Mouse (Mus musculus): Measurements from ENCODE around the gene Nup85. TPM values are rescaled to one million over a fixed set of nuclear protein-coding genes. Genes with fewer than 3 reads are reported as not detected.

The Nup85 gene
- polyA plus RNA-seq, 1 experiment from 2014 or later: 275 TPM

DNA sequence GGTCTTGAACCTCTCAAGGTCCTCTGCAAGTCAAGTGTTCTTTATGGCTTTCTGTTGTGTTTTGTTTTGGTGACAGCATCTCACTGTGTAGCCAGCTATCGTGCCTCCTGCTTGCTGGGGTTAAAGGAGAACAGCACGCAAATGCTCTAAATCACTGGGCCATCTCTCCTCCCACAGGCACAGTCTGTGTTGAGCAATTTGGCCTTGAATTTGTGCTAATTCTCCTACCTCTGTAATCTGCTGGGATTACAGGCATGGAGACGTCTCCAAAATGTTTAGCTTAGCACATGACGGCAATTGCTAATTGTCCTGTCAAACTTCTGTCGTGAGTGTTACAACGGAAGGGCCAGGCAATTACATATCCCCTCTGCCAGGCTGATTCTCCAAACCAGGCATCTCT lies 46.9 kb downstream of the Nup85 start:
- no peak overlapping the region for H3K27ac ChIP-seq
- peaks cover 21% of the 10 kb centered on the region for H3K4me1 ChIP-seq
- no peaks in the 10 kb centered on the region for H3K9me3 ChIP-seq (replicated peaks)
- 65% methylated on average over 6 of the region's 6 CpGs for WGBS
- H3K4me3 ChIP-seq: no peak overlapping the region
- no peaks in the 10 kb centered on the region for H3K27me3 ChIP-seq (ENCODE audit: low read depth, poor library complexity, severe bottlenecking)
- H3K36me3 ChIP-seq: peaks cover 55% of the 10 kb centered on the region
- DNase-seq (ENCODE audit: low spot score): no peak

- Histone ChIP-seq H3K27ac (peak overlapping the region; percentile 86), H3K27me3 (ENCODE audit: low read depth, poor library complexity, severe bottlenecking) (no peaks in the 10 kb centered on the region), H3K4me3 (peak overlapping the region; percentile 72), H3K4me1 (peaks cover 21% of the 10 kb centered on the region), H3K9me3 (replicated peaks) (no peaks in the 10 kb centered on the region), H3K36me3 (peaks cover 50% of the 10 kb centered on the region)
- 3% methylated on average over 13 of the region's 13 CpGs for WGBS
- no peak for DNase-seq (ENCODE audit: low spot score)
Measured at GRCm38 (mm10) chr11:115612059-115612409, 47.8 kb downstream of the Nup85 start.

DNA sequence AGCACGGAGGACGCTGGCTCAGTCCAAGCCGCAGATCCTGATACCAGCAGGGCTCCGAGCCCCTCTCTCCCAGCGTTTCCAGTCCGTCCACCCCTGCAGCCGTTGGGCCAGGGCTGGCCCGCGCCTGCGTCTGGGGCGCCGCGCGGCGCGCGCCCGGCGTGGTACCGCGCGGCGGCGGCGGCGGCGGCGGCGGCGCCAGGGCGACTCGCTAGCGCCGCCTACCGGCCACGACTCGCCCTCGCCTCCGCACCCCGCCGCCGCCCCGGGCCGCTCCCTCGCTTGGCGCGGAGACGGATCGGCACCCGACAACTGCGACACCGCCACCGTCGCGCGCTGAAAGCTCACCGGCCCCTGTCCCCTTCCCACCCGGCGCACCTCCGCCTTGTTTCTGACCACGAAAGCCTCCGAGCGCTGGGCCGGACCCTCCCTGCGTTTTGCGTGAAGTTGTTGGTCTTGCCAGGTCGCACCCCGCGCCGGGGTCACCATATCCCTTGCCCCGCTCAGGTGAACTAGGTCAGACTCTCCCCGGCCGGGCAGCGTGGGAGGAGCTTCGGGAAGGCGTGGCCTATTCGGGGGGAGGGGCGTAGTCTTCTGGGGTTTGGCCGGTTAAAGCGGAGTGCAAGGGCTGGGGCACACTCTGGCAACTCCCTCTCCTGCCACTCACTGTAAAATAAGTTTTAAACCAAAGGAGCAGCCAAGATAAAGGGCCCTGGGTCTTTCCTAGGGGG lies 48.3 kb downstream of the Nup85 start, which contains the start of gene Mif4gd:
Mif4gd (minus strand) TSS at position 560 of the 728 bp plus-strand sequence.
- under 1% methylated on average over 69 of the region's 80 CpGs for WGBS
- peak; percentile 91 for DNase-seq (ENCODE audit: low spot score)

DNA sequence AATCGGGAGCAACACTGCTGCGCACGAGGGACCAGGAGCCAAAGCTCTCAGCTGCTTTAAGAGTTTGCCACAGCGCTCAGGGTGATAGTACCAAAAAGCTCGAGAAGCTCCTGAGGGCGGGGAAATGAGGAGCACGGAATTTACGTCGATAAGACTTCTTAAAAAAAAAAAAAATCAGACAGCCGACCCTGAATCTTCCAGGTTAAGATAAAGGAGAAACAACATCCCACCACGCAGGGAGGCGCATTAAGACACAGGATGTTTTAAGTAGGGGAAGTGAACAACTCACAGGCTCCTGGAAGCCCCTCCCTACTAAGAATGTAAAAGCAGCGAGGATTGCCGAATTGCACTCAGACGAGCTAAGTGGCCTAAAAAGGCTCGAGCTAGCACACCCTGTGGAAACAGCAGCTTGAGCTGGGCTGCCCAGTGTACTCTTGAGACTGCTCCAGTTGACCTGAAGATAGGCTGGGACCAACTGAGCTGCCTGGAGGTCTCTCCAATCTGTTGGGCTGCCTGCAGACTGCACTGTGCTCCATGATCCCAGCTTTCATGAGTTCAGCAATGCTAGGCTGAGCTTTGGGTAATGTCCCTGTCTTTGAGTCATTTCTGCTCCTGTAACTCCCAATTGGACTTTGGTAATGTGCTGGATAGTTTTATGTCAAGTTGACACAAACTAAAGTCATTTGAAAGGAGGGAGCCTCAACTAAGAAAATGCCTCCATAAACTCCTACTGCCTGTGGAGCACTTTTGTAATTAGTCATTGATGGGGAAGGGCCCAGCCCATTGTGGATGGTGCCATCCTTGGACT lies 49.1 kb downstream of the Nup85 start:
- H3K4me1 ChIP-seq: peaks cover 24% of the 10 kb centered on the region
- H3K27me3 ChIP-seq (ENCODE audit: low read depth, poor library complexity, severe bottlenecking): no peaks in the 10 kb centered on the region
- H3K4me3 ChIP-seq: peak overlapping the region; percentile 72
- H3K36me3 ChIP-seq: peaks cover 44% of the 10 kb centered on the region
- WGBS: under 1% methylated on average over 16 of the region's 16 CpGs
- H3K27ac ChIP-seq: peak overlapping the region; percentile 86
- DNase-seq (ENCODE audit: low spot score): peak; percentile 37
- no peaks in the 10 kb centered on the region for H3K9me3 ChIP-seq (replicated peaks)

More for the DNA sequence above, 48.3 kb downstream of the Nup85 start, which contains the start of gene Mif4gd:
- H3K4me3 ChIP-seq: peak within 1 kb of the TSS; percentile 72
- H3K27ac ChIP-seq: peak within 1 kb of the TSS; percentile 86
- H3K4me1 ChIP-seq: peaks cover 24% of the 10 kb centered on the region
- no peaks in the 10 kb centered on the region for H3K9me3 ChIP-seq (replicated peaks)
- peaks cover 50% of the 10 kb centered on the region for H3K36me3 ChIP-seq
- H3K27me3 ChIP-seq (ENCODE audit: low read depth, poor library complexity, severe bottlenecking): no peaks in the 10 kb centered on the region

DNA sequence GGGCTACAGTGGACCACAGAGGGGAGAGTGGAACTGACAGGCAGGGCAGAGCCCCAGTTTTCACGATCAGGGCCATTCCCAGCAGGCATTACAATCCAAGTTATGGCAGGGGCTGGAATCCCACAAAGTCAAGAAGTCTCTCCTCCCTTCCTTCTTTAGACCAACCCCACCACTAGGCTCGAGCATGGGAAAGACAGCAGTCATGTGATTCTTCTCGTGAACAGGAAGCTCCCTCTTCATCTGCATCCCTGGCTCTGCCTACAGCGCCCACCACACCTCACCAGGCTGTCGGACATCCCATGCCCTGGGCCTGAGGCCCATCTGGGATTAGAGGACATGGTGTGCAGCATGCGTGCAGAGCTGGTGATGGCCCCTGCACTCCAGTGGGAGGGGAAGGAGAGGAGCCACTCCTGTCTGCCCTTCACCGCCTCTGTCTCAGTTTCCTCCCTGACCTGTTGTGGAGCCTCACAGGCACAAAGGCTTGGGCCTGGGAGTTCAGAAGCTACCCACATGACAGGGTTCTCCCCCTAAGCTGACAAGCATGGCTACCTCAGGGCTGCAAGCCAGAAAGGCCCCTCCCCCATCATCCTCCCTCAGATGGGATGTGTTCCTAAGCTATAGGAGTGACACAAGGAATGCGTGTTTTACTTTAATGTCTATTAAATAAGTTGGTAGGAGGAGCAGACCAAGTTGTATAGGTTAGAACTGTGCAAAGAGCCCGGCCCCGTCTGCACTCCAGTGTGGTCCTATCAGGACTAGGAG lies 50.3 kb downstream of the Nup85 start:
- H3K4me1 ChIP-seq: peaks cover 24% of the 10 kb centered on the region
- no peaks in the 10 kb centered on the region for H3K27me3 ChIP-seq (ENCODE audit: low read depth, poor library complexity, severe bottlenecking)
- H3K27ac ChIP-seq: no peak overlapping the region
- DNase-seq (ENCODE audit: low spot score): no peak
- WGBS: 92% methylated on average over 10 of the region's 10 CpGs
- peaks cover 35% of the 10 kb centered on the region for H3K36me3 ChIP-seq
- no peaks in the 10 kb centered on the region for H3K9me3 ChIP-seq (replicated peaks)
- H3K4me3 ChIP-seq: 0 out of 2 replicates have a peak overlapping the region, but pooled peaks have one; percentile 0

- no peaks in the 10 kb centered on the region for H3K27me3 ChIP-seq (ENCODE audit: low read depth, poor library complexity, severe bottlenecking)
Measured at GRCm38 (mm10) chr11:115615108-115615825, 51.0 kb downstream of the Nup85 start.

DNA sequence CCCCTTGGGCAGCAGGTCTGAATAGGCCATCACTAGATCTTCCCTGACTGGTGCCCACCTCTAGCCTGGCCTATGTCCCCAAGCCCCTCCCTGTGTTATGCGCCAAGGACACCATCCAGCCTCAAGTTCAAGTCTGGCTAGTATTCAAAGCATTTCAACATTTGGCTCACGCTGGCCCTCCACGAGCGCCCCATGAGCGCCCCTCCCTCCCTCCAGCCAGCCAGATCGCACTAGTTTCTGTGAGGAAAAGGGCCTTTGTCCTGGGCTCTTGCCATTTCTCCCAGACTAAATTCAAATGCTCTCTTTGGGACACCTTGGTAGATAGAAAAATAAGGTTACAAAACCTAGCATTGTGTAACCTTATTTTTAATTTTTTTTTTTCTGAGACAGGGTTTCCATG lies 51.6 kb downstream of the Nup85 start:
- Histone ChIP-seq H3K27me3 (ENCODE audit: low read depth, poor library complexity, severe bottlenecking) (no peaks in the 10 kb centered on the region), H3K9me3 (replicated peaks) (no peaks in the 10 kb centered on the region), H3K4me3 (no peak overlapping the region), H3K27ac (no peak overlapping the region), H3K36me3 (peaks cover 40% of the 10 kb centered on the region), H3K4me1 (peaks cover 24% of the 10 kb centered on the region)
- 92% methylated on average over 6 of the region's 6 CpGs for whole genome bisulfite sequencing
- DNase-seq (ENCODE audit: low spot score): no peak

More at GRCm38 (mm10) chr11:115615108-115615825, 51.0 kb downstream of the Nup85 start:
- no peak overlapping the region for H3K27ac ChIP-seq
- no peaks in the 10 kb centered on the region for H3K9me3 ChIP-seq (replicated peaks)
- no peak overlapping the region for H3K4me3 ChIP-seq
- 86% methylated on average over 15 of the region's 15 CpGs for WGBS
- H3K36me3 ChIP-seq: peaks cover 35% of the 10 kb centered on the region
- H3K4me1 ChIP-seq: peaks cover 24% of the 10 kb centered on the region
- no peak for DNase-seq (ENCODE audit: low spot score)

GRCm38 (mm10) chr11:115616371-115616770 lies 52.1 kb downstream of the Nup85 start:
- Histone ChIP-seq H3K27me3 (ENCODE audit: low read depth, poor library complexity, severe bottlenecking) (no peaks in the 10 kb centered on the region), H3K9me3 (replicated peaks) (no peaks in the 10 kb centered on the region), H3K4me1 (peaks cover 24% of the 10 kb centered on the region), H3K4me3 (no peak overlapping the region), H3K36me3 (peaks cover 45% of the 10 kb centered on the region), H3K27ac (no peak overlapping the region)
- WGBS: 89% methylated on average over 7 of the region's 7 CpGs
- DNase-seq (ENCODE audit: low spot score): no peak

- 80% methylated on average over 6 of the region's 6 CpGs for WGBS
- H3K9me3 ChIP-seq (replicated peaks): no peaks in the 10 kb centered on the region
- H3K4me3 ChIP-seq: no peak overlapping the region
- H3K4me1 ChIP-seq: peaks cover 18% of the 10 kb centered on the region
- H3K36me3 ChIP-seq: peaks cover 47% of the 10 kb centered on the region
- no peak overlapping the region for H3K27ac ChIP-seq
- no peaks in the 10 kb centered on the region for H3K27me3 ChIP-seq (ENCODE audit: low read depth, poor library complexity, severe bottlenecking)
- no peak for DNase-seq (ENCODE audit: low spot score)
Measured at GRCm38 (mm10) chr11:115616893-115617292, 52.7 kb downstream of the Nup85 start.

- no peak for DNase-seq (ENCODE audit: low spot score)
- Histone ChIP-seq H3K9me3 (replicated peaks) (no peaks in the 10 kb centered on the region), H3K27me3 (ENCODE audit: low read depth, poor library complexity, severe bottlenecking) (no peaks in the 10 kb centered on the region), H3K4me1 (peaks cover 12% of the 10 kb centered on the region), H3K4me3 (no peak overlapping the region), H3K36me3 (peaks cover 57% of the 10 kb centered on the region), H3K27ac (no peak overlapping the region)
- WGBS: 89% methylated on average over 2 of the region's 2 CpGs
Measured at GRCm38 (mm10) chr11:115618001-115618400, 53.8 kb downstream of the Nup85 start.

GRCm38 (mm10) chr11:115618732-115619516 lies 54.7 kb downstream of the Nup85 start:
- DNase-seq (ENCODE audit: low spot score): no peak
- Histone ChIP-seq H3K4me3 (no peak overlapping the region), H3K27ac (no peak overlapping the region), H3K9me3 (replicated peaks) (no peaks in the 10 kb centered on the region), H3K27me3 (ENCODE audit: low read depth, poor library complexity, severe bottlenecking) (no peaks in the 10 kb centered on the region), H3K4me1 (peaks cover 3% of the 10 kb centered on the region), H3K36me3 (peaks cover 66% of the 10 kb centered on the region)
- WGBS: 94% methylated on average over 16 of the region's 16 CpGs

All from limb, embryonic 10.5 days (tissue).